Mouse (Mus musculus): Measurements from ENCODE around the gene Cog1. TPM values are rescaled to one million over a fixed set of nuclear protein-coding genes. Genes with fewer than 3 reads are reported as not detected.

Gene Cog1
- total RNA-seq, 1 experiment, result 19.1 TPM

- TF ChIP-seq HCFC1 (IDR thresholded peaks at IDR 0.05; ENCODE audit: borderline replicate concordance, insufficient read depth, low read length), result no peak
- TF ChIP-seq MAFK (IDR thresholded peaks at IDR 0.05; ENCODE audit: insufficient read depth, low read depth, low read length), result no peak
- no peak for TF ChIP-seq ZNF384 (IDR thresholded peaks at IDR 0.05; ENCODE audit: low read depth, low read length)
- TF ChIP-seq ZC3H11A (IDR thresholded peaks at IDR 0.05; ENCODE audit: borderline replicate concordance, low read depth, low read length), result no peak
- no peak for TF ChIP-seq CHD2 (IDR thresholded peaks at IDR 0.05; ENCODE audit: low read depth, low read length)
- Histone ChIP-seq H3K27ac (ENCODE audit: insufficient read depth, low read depth, low read length, poor library complexity, severe bottlenecking) (no peak overlapping the region), H3K36me3 (ENCODE audit: control insufficient read depth, insufficient read depth, low read length, poor library complexity, severe bottlenecking) (peaks cover 40% of the 10 kb centered on the region), H3K9ac (ENCODE audit: insufficient read depth, low read depth, low read length, poor library complexity, severe bottlenecking) (no peak overlapping the region), H3K4me3 (ENCODE audit: insufficient read depth in 1 of 2, low read depth in 1 of 2, low read length in 2 of 2, poor library complexity in 1 of 2, severe bottlenecking in 1 of 2) (no peak overlapping the region), H3K9me3 (ENCODE audit: control insufficient read depth, insufficient read depth, low read depth, low read length) (no peaks in the 10 kb centered on the region), H3K4me1 (ENCODE audit: control insufficient read depth in 2 of 2, insufficient read depth in 2 of 2, low read length in 2 of 2, poor library complexity in 1 of 2) (peaks cover 2 to 4% of the 10 kb centered on the region in 2 experiments; a peak in 3 of 4 replicates)
- in situ Hi-C loops (cut with MboI; ENCODE audit: low sequenced_read_pairs in 2 of 2, unreplicated experiment in 2 of 2), result no loop called here
- DNase-seq (ENCODE audit: low read depth, low spot score), result no peak
Observed at GRCm38 (mm10) chr11:113691851-113692250, 42.9 kb downstream of the Cog1 start.

- in situ Hi-C loops (cut with MboI; ENCODE audit: low sequenced_read_pairs in 2 of 2, unreplicated experiment in 2 of 2), result no loop called here
- no peak overlapping the region for H3K27ac ChIP-seq (ENCODE audit: insufficient read depth, low read depth, low read length, poor library complexity, severe bottlenecking)
- no peak for DNase-seq (ENCODE audit: low read depth, low spot score)
- H3K9ac ChIP-seq (ENCODE audit: insufficient read depth, low read depth, low read length, poor library complexity, severe bottlenecking), result no peak overlapping the region
- no peak overlapping the region for H3K4me3 ChIP-seq (ENCODE audit: insufficient read depth in 1 of 2, low read depth in 1 of 2, low read length in 2 of 2, poor library complexity in 1 of 2, severe bottlenecking in 1 of 2)
- TF ChIP-seq CHD2 (IDR thresholded peaks at IDR 0.05; ENCODE audit: low read depth, low read length), result no peak
- TF ChIP-seq ZNF384 (IDR thresholded peaks at IDR 0.05; ENCODE audit: low read depth, low read length), result no peak
- TF ChIP-seq MAFK (IDR thresholded peaks at IDR 0.05; ENCODE audit: insufficient read depth, low read depth, low read length), result no peak
- no peak for TF ChIP-seq HCFC1 (IDR thresholded peaks at IDR 0.05; ENCODE audit: borderline replicate concordance, insufficient read depth, low read length)
- TF ChIP-seq ZC3H11A (IDR thresholded peaks at IDR 0.05; ENCODE audit: borderline replicate concordance, low read depth, low read length), result no peak
- H3K9me3 ChIP-seq (ENCODE audit: control insufficient read depth, insufficient read depth, low read depth, low read length), result no peaks in the 10 kb centered on the region
- peaks cover 43% of the 10 kb centered on the region; the same call in 1 of the 2 replicates for H3K36me3 ChIP-seq (ENCODE audit: control insufficient read depth, insufficient read depth, low read length, poor library complexity, severe bottlenecking)
- H3K4me1 ChIP-seq (ENCODE audit: control insufficient read depth in 2 of 2, insufficient read depth in 2 of 2, low read length in 2 of 2, poor library complexity in 1 of 2), result peaks cover 0 to 4% of the 10 kb centered on the region in 2 experiments; a peak in 1 of 4 replicates
Observed at GRCm38 (mm10) chr11:113697571-113697970, 48.6 kb downstream of the Cog1 start.

- no peak for DNase-seq (ENCODE audit: low read depth, low spot score)
- peaks cover 41% of the 10 kb centered on the region; the same call in 1 of the 2 replicates for H3K36me3 ChIP-seq (ENCODE audit: control insufficient read depth, insufficient read depth, low read length, poor library complexity, severe bottlenecking)
- in situ Hi-C loops (cut with MboI; ENCODE audit: low sequenced_read_pairs in 2 of 2, unreplicated experiment in 2 of 2), result no loop called here
- H3K4me1 ChIP-seq (ENCODE audit: control insufficient read depth in 2 of 2, insufficient read depth in 2 of 2, low read length in 2 of 2, poor library complexity in 1 of 2), result peaks cover 0 to 4% of the 10 kb centered on the region in 2 experiments; a peak in 1 of 4 replicates
- no peak overlapping the region for H3K4me3 ChIP-seq (ENCODE audit: insufficient read depth in 1 of 2, low read depth in 1 of 2, low read length in 2 of 2, poor library complexity in 1 of 2, severe bottlenecking in 1 of 2)
- TF ChIP-seq ZC3H11A (IDR thresholded peaks at IDR 0.05; ENCODE audit: borderline replicate concordance, low read depth, low read length), result no peak
- TF ChIP-seq MAFK (IDR thresholded peaks at IDR 0.05; ENCODE audit: insufficient read depth, low read depth, low read length), result no peak
- TF ChIP-seq CHD2 (IDR thresholded peaks at IDR 0.05; ENCODE audit: low read depth, low read length), result no peak
- TF ChIP-seq HCFC1 (IDR thresholded peaks at IDR 0.05; ENCODE audit: borderline replicate concordance, insufficient read depth, low read length), result no peak
- TF ChIP-seq ZNF384 (IDR thresholded peaks at IDR 0.05; ENCODE audit: low read depth, low read length), result no peak
- H3K9ac ChIP-seq (ENCODE audit: insufficient read depth, low read depth, low read length, poor library complexity, severe bottlenecking), result no peak overlapping the region
- H3K9me3 ChIP-seq (ENCODE audit: control insufficient read depth, insufficient read depth, low read depth, low read length), result no peaks in the 10 kb centered on the region
- no peak overlapping the region for H3K27ac ChIP-seq (ENCODE audit: insufficient read depth, low read depth, low read length, poor library complexity, severe bottlenecking)
Observed at GRCm38 (mm10) chr11:113698013-113698545, 49.1 kb downstream of the Cog1 start.

GRCm38 (mm10) chr11:113699643-113700042 is 50.7 kb downstream of the Cog1 start:
- no peak for TF ChIP-seq ZC3H11A (IDR thresholded peaks at IDR 0.05; ENCODE audit: borderline replicate concordance, low read depth, low read length)
- no peak for DNase-seq (ENCODE audit: low read depth, low spot score)
- in situ Hi-C loops (cut with MboI; ENCODE audit: low sequenced_read_pairs in 2 of 2, unreplicated experiment in 2 of 2), result loop anchor here (5.0 to 10.0 kb wide), 2 partner anchors 113 to 115 kb away; no protein-coding TSS in a partner anchor

More at GRCm38 (mm10) chr11:113699643-113700042, 50.7 kb downstream of the Cog1 start:
- Histone ChIP-seq H3K36me3 (ENCODE audit: control insufficient read depth, insufficient read depth, low read length, poor library complexity, severe bottlenecking) (peaks cover 37% of the 10 kb centered on the region; the same call in 1 of the 2 replicates), H3K4me3 (ENCODE audit: insufficient read depth in 1 of 2, low read depth in 1 of 2, low read length in 2 of 2, poor library complexity in 1 of 2, severe bottlenecking in 1 of 2) (no peak overlapping the region), H3K9me3 (ENCODE audit: control insufficient read depth, insufficient read depth, low read depth, low read length) (no peaks in the 10 kb centered on the region), H3K4me1 (ENCODE audit: control insufficient read depth in 2 of 2, insufficient read depth in 2 of 2, low read length in 2 of 2, poor library complexity in 1 of 2) (peaks cover 0 to 6% of the 10 kb centered on the region in 2 experiments; a peak in 1 of 4 replicates), H3K27ac (ENCODE audit: insufficient read depth, low read depth, low read length, poor library complexity, severe bottlenecking) (peak overlapping the region; percentile 52; the same call in 1 of the 2 replicates), H3K9ac (ENCODE audit: insufficient read depth, low read depth, low read length, poor library complexity, severe bottlenecking) (peak overlapping the region; percentile 35; the same call in 1 of the 2 replicates)
